Mouse (Mus musculus) intestine, embryonic 15.5 days (tissue): Measurements from ENCODE around the gene Srek1ip1. TPM values are rescaled to one million over a fixed set of nuclear protein-coding genes. Genes with fewer than 3 reads are reported as not detected.

Experiments
- ATAC-seq: fragments of 200-750 bp; cut with Nextera tagmentation; 2 replicates; pipeline ENCODE4 v1.8.0; 2017; ENCODE audit warnings: moderate TSS enrichment, moderate library complexity
- H3K27ac ChIP-seq: fragments of 300-500 bp; sonication (generic); 2 replicates; pipeline ENCODE4 v1.5.1; 2015; ENCODE audit warnings: mild to moderate bottlenecking, inconsistent platforms
- H3K27me3 ChIP-seq: fragments of 300-500 bp; sonication (generic); replicated peaks from 2 replicates; pipeline ENCODE4 v1.6.1; 2015; ENCODE audit warnings: inconsistent platforms
- H3K36me3 ChIP-seq: fragments of 300-500 bp; sonication (generic); 2 replicates; pipeline ENCODE4 v1.6.1; 2015; ENCODE audit warnings: inconsistent platforms
- H3K4me1 ChIP-seq: fragments of 300-500 bp; sonication (generic); replicated peaks from 2 replicates; pipeline ENCODE4 v1.6.1; 2015; ENCODE audit warnings: inconsistent platforms
- H3K4me2 ChIP-seq: fragments of 300-500 bp; sonication (generic); replicated peaks from 2 replicates; pipeline ENCODE4 v1.6.1; 2015; ENCODE audit warnings: mild to moderate bottlenecking, inconsistent platforms
- H3K4me3 ChIP-seq: fragments of 300-500 bp; sonication (generic); replicated peaks from 2 replicates; pipeline ENCODE4 v1.5.1; 2015; ENCODE audit warnings: inconsistent platforms
- H3K9ac ChIP-seq: fragments of 300-500 bp; sonication (generic); 2 replicates; pipeline ENCODE4 v1.6.1; 2015; ENCODE audit warnings: inconsistent platforms
- H3K9me3 ChIP-seq: fragments of 300-500 bp; sonication (generic); 2 replicates; pipeline ENCODE4 v1.6.1; 2016; ENCODE audit warnings: inconsistent platforms
- WGBS: fragments of 180-500 bp; shearing (Covaris S2); methylation state at CpG from one replicate; pipeline ENCODE4 v1.1.7; 2015; 5-methylcytosine and 5-hydroxymethylcytosine counted together
- polyA plus RNA-seq: library from polyadenylated mRNA; unstranded; fragments of >200 nt; fragmentation: Nextera tagmentation; extraction: Ambion mirVana; gene quantifications from 2 replicates; pipeline ENCODE4 v1.2.1, GENCODE M21; 2015

Gene Srek1ip1
- 22.9 and 23.8 TPM in 2 replicates for polyA plus RNA-seq

DNA sequence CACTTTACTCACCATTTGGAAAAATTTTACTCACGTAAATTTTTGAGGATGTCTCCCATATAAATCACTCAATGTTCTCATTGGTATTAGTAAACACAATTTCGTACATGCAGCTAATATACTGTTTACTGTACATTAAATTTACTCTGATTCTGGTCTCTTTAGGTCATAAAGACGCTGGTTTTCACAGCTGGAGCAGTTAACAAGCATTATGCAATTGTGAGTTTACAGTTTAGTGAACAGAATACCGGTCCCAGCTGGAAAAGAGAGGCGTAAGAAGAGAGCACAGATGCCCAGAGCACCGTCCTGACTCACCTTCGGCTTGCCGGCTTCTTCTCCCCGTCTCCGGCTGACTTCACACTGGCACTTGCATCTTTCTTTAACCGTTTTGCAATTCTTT, at the start of gene Srek1ip1:
Gene Srek1ip1 (plus strand): TSS at position 301 of the 400 bp plus-strand sequence.
- no peak within 1 kb of the TSS for H3K4me3 ChIP-seq
- H3K4me1 ChIP-seq: no peaks in the 10 kb centered on the region
- no peak within 1 kb of the TSS for H3K27ac ChIP-seq
- no peak within 1 kb of the TSS for H3K9ac ChIP-seq
- ATAC-seq: no peak
- H3K4me2 ChIP-seq: no peak within 1 kb of the TSS
- WGBS: 89% methylated on average over 11 of the region's 11 CpGs
- H3K27me3 ChIP-seq: no peaks in the 10 kb centered on the region
- H3K36me3 ChIP-seq: 0 out of 2 replicates have a peak, but pooled peaks cover 2% of the 10 kb centered on the region
- no peaks in the 10 kb centered on the region for H3K9me3 ChIP-seq

DNA sequence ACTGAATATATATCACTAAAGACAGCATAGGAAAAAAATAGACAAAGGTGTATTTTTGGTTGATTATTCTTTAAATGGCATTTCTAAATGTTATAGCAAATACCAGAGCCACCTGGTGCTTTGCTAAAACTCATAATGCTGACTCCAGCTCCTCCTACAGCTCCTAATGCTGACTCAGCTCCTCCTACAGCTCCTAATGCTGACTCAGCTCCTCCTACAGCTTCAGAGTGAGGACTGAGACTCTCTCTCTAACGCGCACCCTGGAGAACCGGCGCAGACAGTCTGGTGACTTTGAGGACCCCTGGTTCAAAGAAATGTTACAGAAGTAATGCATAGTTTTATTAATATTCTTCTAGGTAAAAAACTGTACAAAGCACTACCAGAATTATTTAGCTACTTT, 49.4 kb upstream of the Srek1ip1 start:
- H3K4me1 ChIP-seq: no peaks in the 10 kb centered on the region
- no peak overlapping the region for H3K9ac ChIP-seq
- 87% methylated on average over 4 of the region's 4 CpGs for WGBS
- H3K27ac ChIP-seq: no peak overlapping the region
- no peaks in the 10 kb centered on the region for H3K27me3 ChIP-seq
- no peak overlapping the region for H3K4me2 ChIP-seq
- no peaks in the 10 kb centered on the region for H3K9me3 ChIP-seq
- no peak overlapping the region for H3K4me3 ChIP-seq
- no peaks in the 10 kb centered on the region for H3K36me3 ChIP-seq
- ATAC-seq: no peak

DNA sequence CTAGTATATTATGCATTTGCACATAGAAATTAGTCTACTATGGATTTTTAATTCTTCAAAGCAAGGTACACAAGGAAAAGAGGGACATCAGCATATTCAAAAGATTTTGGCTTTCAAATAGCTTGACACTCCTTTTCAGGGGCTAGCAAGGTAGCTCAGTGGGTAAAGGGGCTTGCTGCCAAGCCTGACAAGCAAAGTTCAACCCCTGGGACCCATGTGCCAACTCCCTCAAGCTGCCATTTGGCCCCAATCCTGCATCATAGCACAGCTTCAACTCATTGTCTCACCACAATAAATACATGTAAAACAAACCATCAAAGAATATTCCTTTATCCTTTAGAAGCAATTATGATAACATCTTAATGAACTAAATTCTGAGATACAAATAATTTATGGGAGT, 45.3 kb upstream of the Srek1ip1 start:
- Histone ChIP-seq H3K4me3 (no peak overlapping the region), H3K4me1 (no peaks in the 10 kb centered on the region), H3K4me2 (no peak overlapping the region), H3K27me3 (no peaks in the 10 kb centered on the region), H3K27ac (no peak overlapping the region), H3K36me3 (no peaks in the 10 kb centered on the region), H3K9ac (no peak overlapping the region), H3K9me3 (no peaks in the 10 kb centered on the region)
- no peak for ATAC-seq

DNA sequence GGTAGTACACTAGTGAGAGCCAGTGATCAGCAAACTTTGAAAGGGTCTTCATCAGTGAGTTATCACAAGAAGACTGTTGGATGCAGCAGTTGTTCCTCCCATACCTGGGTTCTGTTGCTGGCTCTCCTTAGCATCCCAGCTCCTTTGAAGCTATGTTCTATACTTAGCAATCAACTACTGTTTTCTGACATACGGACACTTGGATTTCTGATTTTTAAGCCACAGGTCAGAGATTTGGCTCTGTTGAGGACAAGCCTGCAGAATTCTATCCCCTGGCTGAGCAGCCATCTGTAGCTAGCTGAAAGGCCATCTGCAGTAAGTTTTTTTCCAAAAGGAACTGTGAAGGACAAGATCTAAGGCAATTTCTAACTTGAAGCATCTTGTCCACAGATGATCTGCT, 32.9 kb upstream of the Srek1ip1 start:
- Histone ChIP-seq H3K36me3 (no peaks in the 10 kb centered on the region), H3K9ac (no peak overlapping the region), H3K27ac (no peak overlapping the region), H3K27me3 (no peaks in the 10 kb centered on the region), H3K4me1 (no peaks in the 10 kb centered on the region), H3K4me2 (no peak overlapping the region), H3K9me3 (no peaks in the 10 kb centered on the region), H3K4me3 (no peak overlapping the region)
- WGBS: 98% methylated on average over 1 of the region's 1 CpGs
- no peak for ATAC-seq

DNA sequence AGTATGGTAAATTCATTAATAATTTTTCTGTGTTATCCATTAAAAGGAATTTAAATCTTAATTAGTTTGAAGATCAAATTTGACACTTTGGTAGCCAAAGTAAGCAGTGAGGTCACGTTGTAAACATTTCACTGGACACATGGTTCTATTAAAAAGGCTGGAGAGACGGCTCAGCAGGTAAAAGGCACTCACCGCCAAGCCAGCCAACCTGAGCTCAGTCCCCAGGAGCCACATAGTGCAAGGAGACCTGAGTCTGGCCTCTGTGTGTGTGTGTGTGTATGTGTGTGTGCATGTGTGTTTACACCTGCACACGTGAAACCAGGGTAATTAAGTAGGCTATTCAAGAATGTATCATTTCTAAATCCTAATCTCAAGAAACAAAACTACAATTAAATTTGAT, 29.9 kb upstream of the Srek1ip1 start:
- Histone ChIP-seq H3K27me3 (no peaks in the 10 kb centered on the region), H3K27ac (no peak overlapping the region), H3K9me3 (no peaks in the 10 kb centered on the region), H3K4me2 (no peak overlapping the region), H3K4me3 (no peak overlapping the region), H3K36me3 (no peaks in the 10 kb centered on the region), H3K4me1 (no peaks in the 10 kb centered on the region), H3K9ac (no peak overlapping the region)
- no peak for ATAC-seq
- WGBS: 90% methylated on average over 4 of the region's 4 CpGs

DNA sequence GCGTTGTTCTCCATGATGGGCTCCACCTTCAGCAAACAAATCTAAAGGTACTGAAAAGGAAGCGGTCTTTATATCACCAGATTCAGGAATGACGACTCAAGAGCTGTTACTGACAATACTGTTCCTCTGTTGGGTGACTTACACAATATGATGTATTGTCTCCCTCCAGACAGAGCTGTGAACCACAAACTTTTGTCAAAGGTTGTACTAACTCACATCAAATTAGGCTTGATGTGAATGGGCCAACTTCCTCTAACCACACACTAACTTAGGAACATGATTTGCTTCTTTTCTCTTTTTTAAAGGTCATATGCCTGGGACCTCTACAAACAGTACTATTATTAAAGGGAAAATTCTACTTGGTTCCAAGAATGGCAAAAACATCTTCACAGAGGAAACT, 29.1 kb upstream of the Srek1ip1 start:
- whole genome bisulfite sequencing: 54% methylated on average over 3 of the region's 3 CpGs
- no peak for ATAC-seq

DNA sequence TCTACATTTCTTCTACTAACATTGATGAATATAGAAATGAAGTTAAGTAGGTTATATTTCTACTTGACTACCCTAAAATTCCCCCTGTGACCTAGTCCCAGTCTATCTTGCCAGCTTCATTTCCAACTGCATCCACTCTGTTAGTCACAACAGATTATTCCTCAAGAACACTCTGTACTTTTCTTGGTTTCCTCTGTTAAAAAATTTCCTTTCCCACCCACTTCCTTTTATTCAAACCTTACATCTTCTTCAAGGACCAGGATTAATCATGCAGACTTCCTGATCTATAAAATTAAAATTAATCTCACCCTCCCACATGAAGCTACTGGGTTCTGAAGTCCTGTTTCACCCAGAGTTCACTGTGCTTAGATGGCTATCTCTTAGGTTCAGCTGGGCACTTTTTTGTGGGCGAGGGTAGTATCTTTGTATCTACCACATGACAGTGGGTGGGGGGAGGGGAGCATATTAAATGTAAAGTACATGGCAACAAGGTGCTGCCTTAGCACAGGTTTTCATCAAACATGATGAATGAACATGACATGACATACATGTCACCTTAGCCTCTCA, 13.1 kb upstream of the Srek1ip1 start:
- Histone ChIP-seq H3K27me3 (no peaks in the 10 kb centered on the region), H3K4me3 (no peak overlapping the region), H3K36me3 (0 out of 2 replicates have a peak, but pooled peaks cover 6% of the 10 kb centered on the region), H3K9me3 (no peaks in the 10 kb centered on the region), H3K4me1 (no peaks in the 10 kb centered on the region), H3K4me2 (no peak overlapping the region), H3K9ac (no peak overlapping the region), H3K27ac (no peak overlapping the region)
- ATAC-seq: no peak
- 73% methylated on average over 1 of the region's 1 CpGs for WGBS

More for the DNA sequence above, 29.1 kb upstream of the Srek1ip1 start:
- Histone ChIP-seq H3K4me2 (no peak overlapping the region), H3K4me1 (no peaks in the 10 kb centered on the region), H3K4me3 (no peak overlapping the region), H3K27me3 (no peaks in the 10 kb centered on the region), H3K9me3 (no peaks in the 10 kb centered on the region), H3K36me3 (no peaks in the 10 kb centered on the region), H3K9ac (no peak overlapping the region), H3K27ac (no peak overlapping the region)

DNA sequence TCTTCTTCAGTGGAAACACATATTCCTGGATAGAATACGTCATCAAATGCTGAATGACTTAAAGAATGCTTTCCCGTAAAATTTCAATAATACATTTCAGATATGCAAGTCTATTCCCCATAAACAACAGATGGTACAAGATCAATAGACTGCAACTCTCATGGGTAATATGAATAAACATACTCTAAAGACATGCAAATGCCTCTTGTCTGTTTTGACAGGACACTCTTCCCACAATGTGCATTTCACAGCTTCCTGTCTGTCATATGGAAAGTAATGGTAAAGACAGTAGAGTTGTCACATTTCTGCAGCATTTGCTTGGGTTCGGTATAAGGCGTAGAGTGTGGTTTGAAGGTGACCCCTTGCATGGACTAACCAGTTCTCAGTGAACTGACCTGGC, 5.0 kb upstream of the Srek1ip1 start:
- Histone ChIP-seq H3K9ac (no peak overlapping the region), H3K9me3 (no peaks in the 10 kb centered on the region), H3K27me3 (no peaks in the 10 kb centered on the region), H3K4me2 (no peak overlapping the region), H3K36me3 (0 out of 2 replicates have a peak, but pooled peaks cover 6% of the 10 kb centered on the region), H3K4me3 (no peak overlapping the region), H3K27ac (no peak overlapping the region), H3K4me1 (no peaks in the 10 kb centered on the region)
- WGBS: 92% methylated on average over 4 of the region's 4 CpGs
- ATAC-seq: no peak

DNA sequence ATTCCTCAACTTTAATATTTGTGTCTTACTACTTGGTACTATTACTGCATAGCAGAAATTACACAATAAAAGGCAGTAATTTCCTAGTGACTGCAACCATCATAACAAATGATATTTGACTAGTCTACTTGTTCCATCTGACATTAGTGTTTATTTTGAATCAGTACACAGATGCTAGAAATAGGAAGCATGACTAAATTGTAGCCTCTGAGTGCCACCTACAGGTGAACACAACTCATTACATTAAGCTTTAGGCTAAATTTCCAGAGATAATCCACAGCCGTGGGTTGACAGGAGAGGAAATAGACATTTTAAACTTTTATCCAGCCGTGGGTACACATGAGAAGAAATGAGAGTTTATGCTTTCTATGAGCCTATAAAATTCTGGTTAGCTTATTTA, 2.6 kb upstream of the Srek1ip1 start:
- H3K9ac ChIP-seq: no peak overlapping the region
- ATAC-seq: 0 out of 2 replicates have a peak, but pooled peaks have one; percentile 34
- H3K4me1 ChIP-seq: no peaks in the 10 kb centered on the region
- no peaks in the 10 kb centered on the region for H3K27me3 ChIP-seq
- H3K36me3 ChIP-seq: 0 out of 2 replicates have a peak, but pooled peaks cover 2% of the 10 kb centered on the region
- H3K4me3 ChIP-seq: no peak overlapping the region
- no peak overlapping the region for H3K27ac ChIP-seq
- H3K4me2 ChIP-seq: no peak overlapping the region
- 15% methylated on average over 2 of the region's 2 CpGs for WGBS
- H3K9me3 ChIP-seq: no peaks in the 10 kb centered on the region

DNA sequence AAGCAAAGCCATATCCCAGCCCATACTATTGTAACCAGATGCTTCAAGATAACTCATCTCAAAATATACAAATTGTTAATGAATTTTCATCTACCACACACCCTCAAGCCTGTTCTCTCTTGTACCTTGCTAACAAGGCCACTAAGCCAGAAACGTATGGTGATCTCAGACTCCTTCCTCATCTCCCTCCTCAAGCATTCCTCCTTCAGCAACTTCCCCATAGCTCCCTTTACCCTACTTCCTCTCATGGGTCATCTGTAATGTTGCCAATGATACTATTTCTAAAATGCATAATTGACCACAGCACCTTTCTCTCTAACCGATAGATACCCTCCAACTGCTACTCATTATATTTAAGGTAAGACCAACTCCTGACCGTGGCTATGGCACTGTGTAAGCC, 2.1 kb downstream of the Srek1ip1 start:
- Histone ChIP-seq H3K4me1 (no peaks in the 10 kb centered on the region), H3K36me3 (0 out of 2 replicates have a peak, but pooled peaks cover 2% of the 10 kb centered on the region), H3K27me3 (no peaks in the 10 kb centered on the region), H3K9me3 (no peaks in the 10 kb centered on the region), H3K4me2 (no peak overlapping the region), H3K4me3 (no peak overlapping the region), H3K27ac (no peak overlapping the region), H3K9ac (no peak overlapping the region)
- WGBS: 90% methylated on average over 3 of the region's 3 CpGs
- ATAC-seq: no peak

DNA sequence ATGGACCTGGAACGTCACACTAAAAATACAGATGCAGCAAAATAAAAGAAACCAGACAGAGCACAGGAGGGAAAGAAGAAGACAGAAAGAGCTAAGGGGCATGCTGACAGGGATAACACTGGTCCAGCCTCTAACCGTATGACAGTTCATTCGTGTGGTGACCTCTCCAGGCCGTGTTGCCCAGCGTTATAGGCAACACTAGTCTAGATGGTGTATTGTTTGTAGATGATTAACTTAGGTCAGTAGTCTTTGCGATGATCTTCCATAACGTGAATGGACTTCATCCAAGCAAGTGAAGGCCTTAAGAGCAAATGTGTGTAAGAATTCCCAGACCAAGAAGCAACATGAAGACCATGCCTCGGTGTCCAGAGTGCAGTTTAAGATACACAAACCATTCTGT, 6.8 kb downstream of the Srek1ip1 start:
- H3K4me1 ChIP-seq: no peaks in the 10 kb centered on the region
- no peaks in the 10 kb centered on the region for H3K9me3 ChIP-seq
- no peaks in the 10 kb centered on the region for H3K36me3 ChIP-seq
- H3K9ac ChIP-seq: no peak overlapping the region
- H3K4me3 ChIP-seq: no peak overlapping the region
- WGBS: 82% methylated on average over 8 of the region's 8 CpGs
- peak; percentile 58 for ATAC-seq
- no peak overlapping the region for H3K27ac ChIP-seq
- no peak overlapping the region for H3K4me2 ChIP-seq
- no peaks in the 10 kb centered on the region for H3K27me3 ChIP-seq

DNA sequence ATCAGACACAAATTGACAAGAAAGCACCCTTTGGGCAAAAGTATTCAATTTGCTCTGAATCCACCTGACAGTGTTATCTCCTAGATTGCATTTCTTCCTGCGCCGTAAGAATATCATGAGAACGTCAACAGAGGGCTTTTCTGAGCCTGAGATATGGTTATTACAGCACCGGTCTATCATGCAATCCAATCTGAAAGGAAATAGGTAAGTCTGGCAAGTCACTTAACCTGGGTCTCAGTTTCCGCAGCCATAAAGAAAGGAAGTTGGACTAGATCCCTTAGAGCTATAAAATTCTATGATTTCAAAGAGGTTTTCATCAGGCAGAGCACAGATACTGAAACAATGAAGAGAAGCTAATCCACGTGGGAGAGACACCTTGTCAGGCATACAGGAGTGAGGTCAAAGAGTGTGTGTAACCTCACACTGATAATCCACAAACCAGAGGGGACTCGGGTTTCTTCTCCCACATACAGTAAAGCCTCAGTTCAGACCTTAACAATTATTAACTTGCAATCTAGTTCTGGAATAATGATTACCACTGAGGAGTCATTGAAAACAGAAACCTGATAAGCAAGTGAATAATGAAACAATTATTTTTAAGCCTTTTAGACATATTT, 7.4 kb downstream of the Srek1ip1 start:
- 71% methylated on average over 7 of the region's 7 CpGs for WGBS
- peak overlapping the region; percentile 51; the same call in 1 of the 2 replicates for H3K27ac ChIP-seq

DNA sequence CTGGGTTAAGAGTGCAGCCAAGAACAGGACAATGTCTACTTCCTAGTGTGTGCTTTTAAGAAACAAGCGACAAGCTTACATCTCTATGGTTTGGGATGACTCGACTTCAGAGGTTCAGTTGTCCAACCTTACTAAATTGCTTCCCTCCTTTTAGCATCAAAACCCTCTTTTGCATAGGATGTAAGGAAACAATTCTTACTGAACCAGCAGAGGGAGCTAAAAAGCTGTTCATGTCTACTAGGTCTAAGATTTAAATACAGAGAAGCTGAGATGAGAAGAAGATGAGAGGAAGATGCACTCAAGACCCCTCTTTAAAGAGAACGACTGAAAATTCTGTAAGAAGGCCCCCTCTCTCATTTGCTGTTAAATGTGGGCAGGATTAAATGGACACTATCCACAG, 13.4 kb downstream of the Srek1ip1 start:
- no peak overlapping the region for H3K27ac ChIP-seq
- no peaks in the 10 kb centered on the region for H3K27me3 ChIP-seq
- H3K36me3 ChIP-seq: 0 out of 2 replicates have a peak, but pooled peaks cover 2% of the 10 kb centered on the region
- no peak overlapping the region for H3K9ac ChIP-seq
- H3K4me2 ChIP-seq: no peak overlapping the region
- ATAC-seq: no peak
- no peaks in the 10 kb centered on the region for H3K4me1 ChIP-seq
- WGBS: 50% methylated on average over 3 of the region's 3 CpGs
- H3K4me3 ChIP-seq: no peak overlapping the region
- H3K9me3 ChIP-seq: no peaks in the 10 kb centered on the region

More for the DNA sequence above, 7.4 kb downstream of the Srek1ip1 start:
- Histone ChIP-seq H3K4me3 (no peak overlapping the region), H3K27me3 (no peaks in the 10 kb centered on the region), H3K4me1 (no peaks in the 10 kb centered on the region), H3K4me2 (no peak overlapping the region), H3K9me3 (no peaks in the 10 kb centered on the region), H3K36me3 (no peaks in the 10 kb centered on the region), H3K9ac (no peak overlapping the region)
- peak; percentile 95 for ATAC-seq
